Mouse (Mus musculus): Measurements from ENCODE around the gene Rpl32. TPM values are rescaled to one million over a fixed set of nuclear protein-coding genes. Genes with fewer than 3 reads are reported as not detected.

Gene Rpl32
- total RNA-seq, 2 experiments from 2014 or later: 429 to 479 TPM

- intact Hi-C loops (cut with DNase I): no loop called here
- Histone ChIP-seq H3K27ac (no peak overlapping the region), H3K4me3 (no peak overlapping the region)
- DNase-seq (ENCODE audit: extremely low spot score in 1 of 2, low spot score in 2 of 2): no peak
- no peak for TF ChIP-seq CTCF (IDR thresholded peaks at IDR 0.05)
Observed at GRCm38 (mm10) chr6:115760137-115760536, 48.4 kb downstream of the Rpl32 start.

GRCm38 (mm10) chr6:115759461-115759860 lies 49.1 kb downstream of the Rpl32 start:
- H3K4me3 ChIP-seq: no peak overlapping the region
- TF ChIP-seq CTCF (IDR thresholded peaks at IDR 0.05): no peak
- no peak overlapping the region for H3K27ac ChIP-seq
- intact Hi-C loops (cut with DNase I): no loop called here
- no peak for DNase-seq (ENCODE audit: extremely low spot score in 1 of 2, low spot score in 2 of 2)

GRCm38 (mm10) chr6:115758981-115759435 lies 49.5 kb downstream of the Rpl32 start:
- no peak overlapping the region for H3K27ac ChIP-seq
- TF ChIP-seq CTCF (IDR thresholded peaks at IDR 0.05): no peak
- no peak for DNase-seq (ENCODE audit: extremely low spot score in 1 of 2, low spot score in 2 of 2)
- intact Hi-C loops (cut with DNase I): no loop called here
- H3K4me3 ChIP-seq: no peak overlapping the region

DNA sequence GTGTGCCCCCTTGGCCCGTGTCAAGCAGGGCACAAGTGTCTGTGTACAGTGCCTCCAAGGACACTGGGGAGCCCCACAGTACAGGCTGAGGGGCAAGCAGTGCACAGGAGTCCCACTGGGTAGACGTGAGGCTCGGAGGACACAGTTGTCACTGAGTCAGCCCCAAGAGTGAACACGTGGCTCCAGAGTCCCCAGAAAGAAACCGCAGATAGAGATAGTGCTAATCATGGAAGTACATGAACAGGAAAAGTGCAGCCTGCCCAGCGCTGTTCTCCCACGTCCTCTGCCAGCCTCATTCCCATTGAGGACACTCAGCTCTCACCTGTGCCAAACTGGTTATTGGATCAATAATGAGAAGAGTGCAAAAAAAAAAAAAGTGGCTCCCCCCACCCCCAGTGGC lies 53.0 kb downstream of the Rpl32 start:
- no peak for DNase-seq (ENCODE audit: extremely low spot score in 1 of 2, low spot score in 2 of 2)
- no peak for TF ChIP-seq CTCF (IDR thresholded peaks at IDR 0.05)
- intact Hi-C loops (cut with DNase I): no loop called here
- Histone ChIP-seq H3K27ac (no peak overlapping the region), H3K4me3 (no peak overlapping the region)

Small RNA genes lying within 50 kb of the gene (microRNA-seq; reads per million reads assigned to microRNA genes)
- gene Mir7660: 0 reads per million in 2 experiments

Other genes starting within 250 kb of the Rpl32 start
- gene Mkrn2os, start 216.2 kb downstream of the Rpl32 start, total RNA-seq (2021): not detected
- gene Mkrn2, start 206.8 kb downstream of the Rpl32 start, total RNA-seq (2021): 10 to 100 TPM; 28.5 to 38.3 TPM
- gene Raf1, start 132.1 kb downstream of the Rpl32 start, total RNA-seq (2021): 10 to 100 TPM; 85.4 to 89.8 TPM
- 1 to 10 TPM; 1.2 TPM for gene Tmem40, start 46.3 kb downstream of the Rpl32 start, total RNA-seq (2021)
- 1 to 10 TPM; 1.8 to 1.9 TPM for gene Cand2, start 34.2 kb downstream of the Rpl32 start, total RNA-seq (2021)
- 1 to 10 TPM; 5.4 to 6.1 TPM for gene Efcab12, start 29.7 kb upstream of the Rpl32 start, total RNA-seq (2021)
- 1 to 10 TPM; 8.5 TPM for gene Mbd4, start 44.6 kb upstream of the Rpl32 start, total RNA-seq (2021)
- gene Ift122, start 44.7 kb upstream of the Rpl32 start, total RNA-seq (2021): 10 to 100 TPM; 31.1 to 32.7 TPM
- under 1 TPM; 0.56 to 0.79 TPM for gene Rho, start 123.0 kb upstream of the Rpl32 start, total RNA-seq (2021)
- gene H1foo, start 136.2 kb upstream of the Rpl32 start, total RNA-seq (2021): not detected
- gene Plxnd1, start 186.3 kb upstream of the Rpl32 start, total RNA-seq (2021): 100 to 1,000 TPM; 127 to 131 TPM